Mouse (Mus musculus): ENCODE measurements at regions not wholly inside any gene's neighbourhood (a gene's known extent, or its start where the extent isn't known, plus 50 kb on each side); places are given as distances from the start of the nearest gene placed in this dataset.

- DNase-seq (ENCODE audit: low spot score): no peak
Observed at GRCm38 (mm10) chr5:6356161-6356560, 607.0 kb upstream of the Steap1 start.

- no peak for DNase-seq (ENCODE audit: low spot score)
Observed at GRCm38 (mm10) chr5:6347279-6347678, 598.2 kb upstream of the Steap1 start.

GRCm38 (mm10) chr5:6344751-6345150, 595.6 kb upstream of the Steap1 start:
- no peak for DNase-seq (ENCODE audit: low spot score)

DNA sequence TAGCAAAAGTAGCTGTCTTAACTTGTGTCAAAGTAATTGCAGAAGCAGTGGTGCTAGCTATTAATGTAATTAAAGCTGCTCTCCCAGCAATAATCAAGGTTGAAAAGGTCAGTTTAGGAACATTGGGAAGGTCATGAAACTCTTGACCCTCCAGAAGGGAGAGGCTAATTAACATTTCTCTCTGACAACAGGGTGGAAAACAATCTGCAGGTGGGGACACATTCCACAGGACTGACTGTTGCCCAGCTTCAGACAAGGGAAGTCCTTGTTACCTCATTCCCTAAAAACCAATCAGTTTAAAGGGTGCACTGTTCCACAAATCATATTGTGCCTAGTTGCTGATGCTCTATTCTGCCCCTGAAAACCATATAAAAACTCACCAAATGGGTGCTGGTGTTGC, 580.5 kb upstream of the Steap1 start:
- DNase-seq (ENCODE audit: low spot score): peak; percentile 18

- DNase-seq (ENCODE audit: low spot score): no peak
Observed at GRCm38 (mm10) chr5:6328555-6328954, 579.4 kb upstream of the Steap1 start.

DNA sequence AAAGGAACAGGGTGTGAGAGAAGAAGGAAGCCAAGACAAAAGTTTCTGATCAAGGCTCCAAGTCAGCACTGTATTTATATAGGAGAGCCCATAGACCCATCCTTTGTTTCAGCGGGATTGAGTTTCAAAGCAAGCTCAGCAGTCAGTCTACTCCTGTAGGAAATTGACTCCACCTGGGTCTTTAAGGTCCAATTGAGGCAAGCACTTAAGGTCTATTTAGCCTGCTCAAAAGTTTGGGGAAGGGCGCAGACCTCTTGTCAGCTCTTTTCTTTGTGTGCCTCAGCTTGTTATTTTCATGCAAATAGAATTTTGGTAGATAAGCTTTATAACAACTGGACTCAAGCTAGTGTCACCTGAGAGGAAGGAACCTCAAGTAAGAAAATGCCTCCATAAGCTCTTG, 549.4 kb upstream of the Steap1 start:
- no peak for DNase-seq (ENCODE audit: low spot score)

DNA sequence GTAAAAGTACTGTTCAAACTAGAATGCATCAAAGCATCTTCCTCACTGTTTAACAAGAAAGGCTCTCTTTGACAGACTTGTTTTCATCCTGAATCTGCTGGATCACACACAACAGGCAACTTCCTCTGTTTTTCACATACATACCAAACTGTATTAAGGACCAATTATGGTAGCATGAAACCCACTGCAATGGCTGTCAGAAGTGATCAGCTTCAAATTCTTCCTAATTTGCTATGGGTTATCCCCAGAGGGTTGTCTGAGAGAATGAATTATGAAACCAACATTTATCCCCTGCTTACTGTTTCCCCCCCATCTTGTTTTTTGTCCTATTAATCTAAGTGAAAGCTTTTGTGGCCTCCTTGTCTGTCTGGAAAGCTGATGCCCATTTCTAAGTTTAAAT, 545.2 kb upstream of the Steap1 start:
- DNase-seq (ENCODE audit: low spot score): no peak

DNA sequence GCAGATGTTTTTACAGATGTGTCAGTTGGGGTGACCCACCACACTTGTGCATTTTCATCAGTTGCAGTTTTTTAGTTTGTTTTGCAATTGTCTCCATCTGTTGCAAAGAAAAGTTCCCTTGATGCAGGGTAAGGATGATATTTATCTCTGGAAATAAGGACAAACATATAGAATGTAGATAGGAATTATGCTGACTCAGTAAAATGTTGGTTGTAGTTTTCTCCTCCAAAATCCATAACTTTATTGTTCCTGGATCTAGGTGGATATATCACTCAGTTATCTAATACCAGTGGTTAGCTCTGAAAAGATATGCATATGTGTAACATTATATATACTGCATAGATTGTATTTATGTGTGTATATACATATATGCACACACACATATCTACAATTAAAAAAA, 502.1 kb upstream of the Steap1 start:
- DNase-seq (ENCODE audit: low spot score): no peak

Data from embryo, embryonic 10.5 days (tissue).